Comparison of ENCODE assay signal across 25 mouse cellular contexts in genomic region chr9:85951777-85952176, GRCm38 (mm10).
DNase-seq lines count a peak whose midpoint lies in the region; ATAC-seq and TF ChIP-seq lines count a peak whose summit lies in the region.
"Had no signal": no experiment of that assay in that cellular context is flagged by ENCODE, and none has a peak within 500 bp of the region (broad histone marks: within the 10 kb centered on the region; RNA-seq: fewer than 3 reads in every experiment).

No protein-coding gene starts in this region.

- H3K4me1 ChIP-seq in CH12.LX (ENCODE audit: control insufficient read depth in 1 of 2, insufficient read depth in 2 of 2): no peaks in the 10 kb centered on the region
- no peaks in the 10 kb centered on the region; a peak in 1 of 4 replicates for H3K4me1 ChIP-seq in ES-E14 (ENCODE audit: control insufficient read depth in 2 of 2, insufficient read depth in 2 of 2, low read length in 2 of 2, poor library complexity in 1 of 2)
- H3K4me1 ChIP-seq in MEL (ENCODE audit: control insufficient read depth in 1 of 2, insufficient read depth in 2 of 2, low read length in 2 of 2): no peaks in the 10 kb centered on the region
- no peaks in the 10 kb centered on the region for H3K4me1 ChIP-seq in intestine, embryonic 16.5 days (ENCODE audit: control insufficient read depth, insufficient read depth, low read length)

- no peak overlapping the region for H3K4me2 ChIP-seq in CH12.LX (ENCODE audit: insufficient read depth, low read depth, poor library complexity, severe bottlenecking)
- no peak overlapping the region for H3K4me2 ChIP-seq in intestine, embryonic 16.5 days (ENCODE audit: low read depth, low read length)

- no peaks in the 10 kb centered on the region for H3K36me3 ChIP-seq in CH12.LX (replicated peaks in 1 of 2; ENCODE audit: control insufficient read depth in 1 of 2, insufficient read depth in 1 of 2, low read length in 1 of 2)
- H3K36me3 ChIP-seq in ES-E14 (ENCODE audit: control insufficient read depth, insufficient read depth, low read length, poor library complexity, severe bottlenecking): no peaks in the 10 kb centered on the region
- no peaks in the 10 kb centered on the region for H3K36me3 ChIP-seq in MEL (ENCODE audit: control insufficient read depth in 1 of 2, insufficient read depth in 2 of 2, low read length in 2 of 2)
- no peaks in the 10 kb centered on the region for H3K36me3 ChIP-seq in intestine, embryonic 16.5 days (ENCODE audit: control insufficient read depth, insufficient read depth, low read length)
- H3K36me3 ChIP-seq: G1E had no signal

- no peak overlapping the region for H3K27ac ChIP-seq in CH12.LX (ENCODE audit: insufficient read depth, low read depth)
- H3K27ac ChIP-seq in ES-E14 (ENCODE audit: insufficient read depth, low read depth, low read length, poor library complexity, severe bottlenecking): no peak overlapping the region
- no peak overlapping the region for H3K27ac ChIP-seq in MEL (ENCODE audit: control insufficient read depth, low read depth, low read length)
- no peak overlapping the region for H3K27ac ChIP-seq in intestine, embryonic 16.5 days (ENCODE audit: low read length)

- H3K27me3 ChIP-seq in CH12.LX (replicated peaks) (no peaks in the 10 kb centered on the region), MEL (ENCODE audit: control insufficient read depth in 1 of 2, insufficient read depth in 2 of 2, low read length in 2 of 2) (no peaks in the 10 kb centered on the region)
- H3K27me3 ChIP-seq in intestine, embryonic 16.5 days (replicated peaks; ENCODE audit: control insufficient read depth, insufficient read depth, low read length): no peaks in the 10 kb centered on the region

- no peak for ATAC-seq in intestine, embryonic 16.5 days
- ATAC-seq: activated CD4-positive, CD25-positive, alpha-beta regulatory T cell, adult 4 months; CD4-positive, CD25-positive, alpha-beta regulatory T cell, adult 4 months; Patski had no signal

- TF ChIP-seq POLR2A in CH12.LX (IDR thresholded peaks at IDR 0.05; ENCODE audit: low read depth, low read length) (no peak), MEL (IDR thresholded peaks at IDR 0.05; ENCODE audit: control insufficient read depth in 1 of 2, insufficient read depth in 1 of 2, low read depth in 1 of 2, low read length in 2 of 2, poor library complexity in 1 of 2) (no peak)

- no peak overlapping the region for H3K9ac ChIP-seq in CH12.LX (ENCODE audit: insufficient read depth, low read depth)
- H3K9ac ChIP-seq in ES-E14 (ENCODE audit: insufficient read depth, low read depth, low read length, poor library complexity, severe bottlenecking): no peak overlapping the region
- H3K9ac ChIP-seq in MEL (ENCODE audit: control insufficient read depth, low read depth, low read length, poor library complexity, severe bottlenecking): no peak overlapping the region
- no peak overlapping the region for H3K9ac ChIP-seq in intestine, embryonic 16.5 days (ENCODE audit: low read depth, low read length)

- DNase-seq in 416B (ENCODE audit: low read depth) (peak; percentile 6), CH12.LX (ENCODE audit: extremely low read depth) (no peak), ES-E14 (ENCODE audit: low read depth, low spot score) (no peak), MEL (ENCODE audit: low read depth, low spot score) (no peak)
- no peak for DNase-seq in layer of hippocampus, postnatal 36 days
- no peak for DNase-seq in heart, postnatal 14 days
- DNase-seq in left cerebral cortex, postnatal 4 days: no peak
- DNase-seq: adrenal gland, adult 2 months; adrenal gland, adult 8-10 months; adrenal gland, postnatal 10 days; adrenal gland, postnatal 14 days; adrenal gland, postnatal 25 days; adrenal gland, postnatal 36 days; B cell, adult 2 months; cerebellum, adult 11 months; cerebellum, adult 11-12 months; cerebellum, adult 18-20 months; cerebellum, adult 2 months; cerebellum, adult 8-10 months; cerebellum, adult 9-10 months had no signal

- TF ChIP-seq RAD21 in CH12.LX (IDR thresholded peaks at IDR 0.05; ENCODE audit: low read depth, low read length): no peak
- TF ChIP-seq RAD21 in MEL (IDR thresholded peaks at IDR 0.05; ENCODE audit: low read depth, low read length): no peak

- no peaks in the 10 kb centered on the region for H3K79me2 ChIP-seq in CH12.LX (replicated peaks; ENCODE audit: control insufficient read depth, extremely low read depth, insufficient read depth, poor library complexity, severe bottlenecking)
- H3K79me2 ChIP-seq in MEL (ENCODE audit: control insufficient read depth, insufficient read depth, low read length, poor library complexity): no peaks in the 10 kb centered on the region

- TF ChIP-seq CTCF in CH12.LX (conservative IDR thresholded peaks at IDR 0.05 in 1 of 2, IDR thresholded peaks at IDR 0.05 in 1 of 2; ENCODE audit: low read depth in 2 of 2, low read length in 2 of 2) (no peak), MEL (IDR thresholded peaks at IDR 0.05 in 2 of 3, conservative IDR thresholded peaks at IDR 0.05 in 1 of 3; ENCODE audit: control insufficient read depth in 1 of 3, insufficient read depth in 1 of 3, low read depth in 2 of 3, low read length in 3 of 3, poor library complexity in 1 of 3, severe bottlenecking in 1 of 3) (no peak)

- 86% methylated on average over 2 of the region's 2 CpGs for WGBS in intestine, embryonic 16.5 days

- H3K9me3 ChIP-seq in CH12.LX (replicated peaks; ENCODE audit: low read length) (peaks cover 5% of the 10 kb centered on the region), ES-E14 (ENCODE audit: control insufficient read depth, insufficient read depth, low read depth, low read length) (no peaks in the 10 kb centered on the region), MEL (replicated peaks; ENCODE audit: insufficient read depth, low read length) (no peaks in the 10 kb centered on the region)
- H3K9me3 ChIP-seq in intestine, embryonic 16.5 days (ENCODE audit: control insufficient read depth, low read length): no peaks in the 10 kb centered on the region
- H3K9me3 ChIP-seq: G1E had no signal

- TF ChIP-seq EP300 in CH12.LX (IDR thresholded peaks at IDR 0.05; ENCODE audit: low read length) (no peak), MEL (IDR thresholded peaks at IDR 0.05; ENCODE audit: low read depth in 1 of 2, low read length in 2 of 2) (no peak)

- intact Hi-C loops in heart, postnatal 14 days (cut with DNase I): no loop called here
- intact Hi-C loops in left cerebral cortex, postnatal 4 days (cut with DNase I): no loop called here

- H3K4me3 ChIP-seq in CH12.LX (replicated peaks in 1 of 3; ENCODE audit: low read depth in 2 of 3, low read length in 2 of 3, poor library complexity in 1 of 3): no peak overlapping the region
- H3K4me3 ChIP-seq in ES-E14 (ENCODE audit: insufficient read depth in 1 of 2, low read depth in 1 of 2, low read length in 2 of 2, poor library complexity in 1 of 2, severe bottlenecking in 1 of 2): no peak overlapping the region
- H3K4me3 ChIP-seq in MEL (ENCODE audit: control insufficient read depth in 1 of 2, insufficient read depth in 1 of 2, low read depth in 2 of 2, low read length in 2 of 2): no peak overlapping the region
- H3K4me3 ChIP-seq in intestine, embryonic 16.5 days (ENCODE audit: low read length): no peak overlapping the region

- dilution Hi-C loops in CH12.LX (cut with MboI; ENCODE audit: extremely low pct_ligation_motif_present, extremely low pct_unique_long_range_greater_than_20kb, low sequenced_read_pairs): no loop called here

- in situ Hi-C loops in CH12.LX (cut with MboI; ENCODE audit: low pct_ligation_motif_present, low pct_unique_long_range_greater_than_20kb, low sequenced_read_pairs) (no loop called here), ES-E14 (cut with MboI; ENCODE audit: low sequenced_read_pairs in 2 of 2, unreplicated experiment in 2 of 2) (no loop called here)

TF ChIP-seq in CH12.LX, 34 proteins besides CTCF, POLR2A, EP300 and RAD21:
- peak; percentile 90 for TF ChIP-seq MAFK (IDR thresholded peaks at IDR 0.05; ENCODE audit: insufficient replicate concordance, low read length)
- TF ChIP-seq MAX (IDR thresholded peaks at IDR 0.05; ENCODE audit: low read length): no peak

TF ChIP-seq in ES-E14, 5 proteins besides CTCF, POLR2A, EP300 and RAD21:
- TF ChIP-seq MAFK (IDR thresholded peaks at IDR 0.05; ENCODE audit: insufficient read depth, low read depth, low read length): peak; percentile 80
- TF ChIP-seq ZC3H11A (IDR thresholded peaks at IDR 0.05; ENCODE audit: borderline replicate concordance, low read depth, low read length): no peak
- TF ChIP-seq CHD2 (IDR thresholded peaks at IDR 0.05; ENCODE audit: low read depth, low read length): no peak
- no peak for TF ChIP-seq HCFC1 (IDR thresholded peaks at IDR 0.05; ENCODE audit: borderline replicate concordance, insufficient read depth, low read length)

TF ChIP-seq in MEL, 35 proteins besides CTCF, POLR2A, EP300 and RAD21:
- no peak for TF ChIP-seq POLR2AphosphoS5 (IDR thresholded peaks at IDR 0.05; ENCODE audit: borderline replicate concordance, low read depth, low read length)
- 0 out of 2 replicates have a peak, but pooled peaks have one; percentile 50 for TF ChIP-seq MAFK (IDR thresholded peaks at IDR 0.05; ENCODE audit: borderline replicate concordance, low read depth, low read length)
- TF ChIP-seq ZKSCAN1 (IDR thresholded peaks at IDR 0.05; ENCODE audit: low read depth, low read length): no peak
